ENCODE assay signal across 8 mouse cellular contexts in the genomic region with DNA sequence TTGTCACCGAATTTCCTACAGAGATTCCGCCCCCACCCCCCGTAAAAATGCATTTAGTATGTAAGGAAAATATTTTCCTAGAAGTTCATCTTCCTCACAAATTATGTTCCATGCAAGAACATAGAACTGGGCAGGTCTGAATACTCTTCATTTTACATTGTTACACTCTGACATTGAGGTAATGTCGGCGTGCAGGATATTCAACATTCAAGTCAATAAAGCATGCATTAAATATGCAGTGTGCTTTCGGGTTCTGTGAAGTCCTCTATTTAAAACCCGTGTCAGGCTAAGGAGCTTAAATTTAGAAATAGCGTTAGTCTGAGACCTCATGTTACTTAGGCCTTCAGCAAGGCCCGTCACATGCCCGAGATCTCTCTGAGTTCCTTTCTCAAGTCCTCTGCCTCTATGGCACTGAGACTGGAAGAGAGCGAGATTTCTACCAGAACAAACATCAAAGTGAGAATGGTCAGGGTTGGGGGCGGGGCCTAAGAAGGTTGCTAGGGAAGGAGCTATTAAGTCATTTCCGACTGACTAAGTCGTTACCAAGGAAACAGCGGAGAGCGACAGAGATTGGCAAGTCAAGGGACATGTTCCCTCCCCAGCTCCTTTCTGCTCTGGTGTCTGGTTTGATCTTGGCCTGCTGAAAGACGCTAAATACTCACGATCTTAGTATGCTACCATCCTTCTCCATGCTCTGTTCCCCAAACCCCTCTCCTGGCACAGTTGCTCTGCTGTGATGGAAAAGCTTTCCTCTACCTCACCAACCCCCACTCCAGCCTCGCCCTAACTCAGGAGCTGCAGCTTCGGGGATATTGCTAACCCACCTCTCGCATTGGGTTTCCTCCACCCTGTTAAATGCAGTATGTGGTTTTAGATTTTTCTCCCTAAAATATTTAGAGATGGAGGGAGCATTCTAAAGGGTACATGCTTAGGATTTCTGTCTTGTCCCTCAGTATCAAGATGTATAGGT. TPM values are rescaled to one million over a fixed set of nuclear protein-coding genes. Genes with fewer than 3 reads are reported as not detected.
A peak's percentile ranks its signal among the peaks of the same experiment; 100 is the strongest.
DNase-seq lines count a peak whose midpoint lies in the region; ATAC-seq and TF ChIP-seq lines count a peak whose summit lies in the region.

No protein-coding gene starts in this region.

- peak; percentile 80 for DNase-seq in WW6 (ENCODE audit: low read depth, low spot score)
- DNase-seq in cerebellum, postnatal 14 days = peak; percentile 78 to 85
- DNase-seq in frontal cortex, adult 2 months (ENCODE audit: extremely low spot score in 1 of 2, low spot score in 1 of 2) = peak; percentile 36 to 77
- peak; percentile 88 for DNase-seq in hindbrain, embryonic 10.5 days (ENCODE audit: low spot score)
- peak; percentile 48 to 72 for DNase-seq in layer of hippocampus, adult 8-10 months (ENCODE audit: low spot score in 2 of 2)
- peak; percentile 50 for DNase-seq in lung, adult 2 months
- DNase-seq in testis, postnatal 14 days (ENCODE audit: low spot score) = peak; percentile 82

- peak; percentile 45; the same call in 1 of the 2 replicates for TF ChIP-seq POLR2A in lung, adult 2 months (IDR thresholded peaks at IDR 0.05; ENCODE audit: borderline replicate concordance, extremely low read depth, low read depth, low read length)

- peak overlapping the region; percentile 54 for H3K4me2 ChIP-seq in neural tube, embryonic 14.5 days (ENCODE audit: low read depth, low read length)

- H3K4me3 ChIP-seq in hindbrain, embryonic 10.5 days = peak overlapping the region; percentile 53
- peak overlapping the region; percentile 40 for H3K4me3 ChIP-seq in lung, adult 2 months (replicated peaks; ENCODE audit: extremely low read depth, low read depth, low read length)
- peak overlapping the region; percentile 33 for H3K4me3 ChIP-seq in neural tube, embryonic 14.5 days (ENCODE audit: low read depth, low read length)

- no peaks in the 10 kb centered on the region for H3K9me3 ChIP-seq in hindbrain, embryonic 10.5 days
- no peaks in the 10 kb centered on the region for H3K9me3 ChIP-seq in neural tube, embryonic 14.5 days (ENCODE audit: control insufficient read depth, low read length)

- no peaks in the 10 kb centered on the region for H3K36me3 ChIP-seq in hindbrain, embryonic 10.5 days
- no peaks in the 10 kb centered on the region for H3K36me3 ChIP-seq in neural tube, embryonic 14.5 days (ENCODE audit: control insufficient read depth, insufficient read depth, low read length)

- no peaks in the 10 kb centered on the region for H3K27me3 ChIP-seq in hindbrain, embryonic 10.5 days (ENCODE audit: insufficient read depth, poor library complexity, severe bottlenecking)
- H3K27me3 ChIP-seq in neural tube, embryonic 14.5 days (ENCODE audit: control insufficient read depth, insufficient read depth, low read length) = no peaks in the 10 kb centered on the region

- H3K4me1 ChIP-seq in hindbrain, embryonic 10.5 days (replicated peaks) = peaks cover 22% of the 10 kb centered on the region
- H3K4me1 ChIP-seq in lung, adult 2 months (ENCODE audit: control insufficient read depth, insufficient read depth, low read length) = peaks cover 7% of the 10 kb centered on the region
- peaks cover 12% of the 10 kb centered on the region; the same call in 1 of the 2 replicates for H3K4me1 ChIP-seq in neural tube, embryonic 14.5 days (ENCODE audit: control insufficient read depth, insufficient read depth, low read length)

- no peak for TF ChIP-seq CTCF in lung, adult 2 months (IDR thresholded peaks at IDR 0.05; ENCODE audit: insufficient read depth, low read length)

- ATAC-seq in neural tube, embryonic 14.5 days (ENCODE audit: low read depth) = peak; percentile 91

- WGBS in hindbrain, embryonic 10.5 days = 28% methylated on average over 21 of the region's 21 CpGs
- 25% methylated on average over 21 of the region's 21 CpGs for WGBS in lung, adult 2 months
- WGBS in neural tube, embryonic 14.5 days = 21% methylated on average over 21 of the region's 21 CpGs

- peak overlapping the region; percentile 51 for H3K9ac ChIP-seq in neural tube, embryonic 14.5 days (replicated peaks; ENCODE audit: low read depth, low read length)

- H3K27ac ChIP-seq in hindbrain, embryonic 10.5 days = peak overlapping the region; percentile 90
- peak overlapping the region; percentile 88 for H3K27ac ChIP-seq in neural tube, embryonic 14.5 days (ENCODE audit: low read depth, low read length)

RNA-seq across cellular contexts. Expression of a gene that starts 2.9 kb away (rescaled TPM):
- polyA plus RNA-seq in frontal cortex, adult 2 months (2012; rRNA removed) = 0.66 and 1.1 TPM in 2 replicates
- 0.25 and 0.27 TPM in 2 replicates for polyA plus RNA-seq in hindbrain, embryonic 10.5 days (2016; fragmentation: Nextera tagmentation; extraction: Ambion mirVana)
- under 1 TPM in 3 of 4 experiments, not detected in 1; 0.36 to 0.65 (median 0.39) TPM for total RNA-seq in layer of hippocampus, adult 8-10 months (2022)
- 0.55 and 1.3 TPM in 2 replicates for polyA plus RNA-seq in lung, adult 2 months (2012; rRNA removed)
- polyA plus RNA-seq in neural tube, embryonic 14.5 days (2014; fragmentation: Nextera tagmentation; extraction: Ambion mirVana) = 0.16 and 0.49 TPM in 2 replicates

RNA-seq across cellular contexts. Expression of a gene that starts 21.2 kb away (rescaled TPM):
- polyA plus RNA-seq in frontal cortex, adult 2 months (2012; rRNA removed) = 4.4 and 4.9 TPM in 2 replicates
- 8.6 and 10.9 TPM in 2 replicates for polyA plus RNA-seq in hindbrain, embryonic 10.5 days (2016; fragmentation: Nextera tagmentation; extraction: Ambion mirVana)
- 1 to 10 TPM; 6.3 to 9.5 (median 7.7) TPM for total RNA-seq in layer of hippocampus, adult 8-10 months (2022)
- 11.5 and 14.2 TPM in 2 replicates for polyA plus RNA-seq in lung, adult 2 months (2012; rRNA removed)
- 3.8 and 7.2 TPM in 2 replicates for polyA plus RNA-seq in neural tube, embryonic 14.5 days (2014; fragmentation: Nextera tagmentation; extraction: Ambion mirVana)

Comparison
In these comparisons a context has a peak if more than half of its experiments do, and no peak if none do; other contexts are left out.
1. Peak in every context shown above with its lines: DNase-seq, ATAC-seq, H3K4me3 ChIP-seq and H3K27ac ChIP-seq.